Mouse (Mus musculus) spleen, postnatal 4 days (tissue): ENCODE results near the gene Zfp575.
"Not testable (repeated sequence)": the region's sequence is repeated elsewhere in the genome, so short reads cannot be mapped to it uniquely, and the experiment has no call there.

Experiments used
- DNase-seq, 2 experiments: peaks; one replicate each; pipeline ENCODE4 v3.0.0; 2022; ENCODE audit warnings: low spot score in 2 of 2

Gene Zfp575

DNA sequence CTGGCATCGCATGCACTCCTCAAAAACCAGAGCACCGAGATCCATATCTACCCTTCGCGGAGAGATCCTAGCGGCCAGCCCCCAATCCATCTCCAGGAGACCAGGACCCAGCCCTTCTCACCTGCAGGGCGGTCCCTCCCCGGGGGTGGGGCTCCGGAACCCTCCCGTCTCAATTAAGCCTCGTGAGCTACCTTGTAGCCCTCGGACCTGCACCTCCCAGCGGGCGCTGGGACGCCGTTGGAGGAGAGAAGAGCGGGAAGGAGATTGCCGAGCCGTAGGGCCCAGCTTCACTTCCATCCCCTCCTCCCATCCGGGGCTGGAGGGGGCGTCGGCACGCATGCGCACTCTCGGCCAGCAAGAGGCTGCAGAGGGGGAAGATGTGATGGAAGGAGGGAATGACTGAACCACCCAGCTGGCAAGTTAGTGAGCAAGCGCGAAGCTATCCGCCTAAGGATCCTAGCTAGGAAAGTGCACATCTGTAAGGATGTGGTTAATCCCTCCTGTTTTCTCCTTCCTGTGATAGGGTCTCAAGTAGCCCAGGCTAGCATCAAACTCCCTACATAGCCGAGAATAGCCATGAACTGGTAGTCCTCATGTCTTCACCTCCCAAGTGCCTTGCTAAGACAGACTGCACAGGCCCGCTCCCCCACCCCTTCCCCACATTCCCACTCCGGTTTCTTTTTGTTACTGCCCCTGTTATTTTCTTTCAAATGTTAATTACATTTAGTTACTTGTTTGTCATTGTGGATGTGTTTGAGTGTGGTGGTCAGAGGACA is at the start of gene Zfp575, which contains the start of gene Ethe1:
Zfp575 (minus strand) TSS at position 312 of the 776 bp plus-strand sequence.
Ethe1 (plus strand) TSS at position 214 of the 776 bp plus-strand sequence.
- DNase-seq = peak in 1 of 2 experiments; percentile 70

DNA sequence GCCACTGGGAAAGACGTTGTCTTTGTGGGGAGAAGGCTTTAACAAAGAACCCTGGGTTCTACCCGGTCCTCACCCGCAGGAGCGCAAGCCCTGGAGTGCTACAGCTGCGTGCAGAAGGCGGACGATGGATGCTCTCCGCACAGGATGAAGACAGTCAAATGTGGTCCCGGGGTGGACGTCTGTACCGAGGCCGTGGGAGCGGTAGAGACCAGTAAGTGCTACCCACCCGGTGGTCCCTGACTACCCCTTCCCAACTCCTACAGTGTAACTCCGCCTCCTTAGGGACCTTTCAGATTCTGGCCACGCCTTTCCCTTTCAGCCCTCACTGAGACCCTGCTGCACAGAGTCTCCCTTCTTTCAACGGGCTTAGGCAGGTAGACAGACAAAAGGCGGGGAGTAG is 49.6 kb upstream of the Zfp575 start:
- DNase-seq = no peak

DNA sequence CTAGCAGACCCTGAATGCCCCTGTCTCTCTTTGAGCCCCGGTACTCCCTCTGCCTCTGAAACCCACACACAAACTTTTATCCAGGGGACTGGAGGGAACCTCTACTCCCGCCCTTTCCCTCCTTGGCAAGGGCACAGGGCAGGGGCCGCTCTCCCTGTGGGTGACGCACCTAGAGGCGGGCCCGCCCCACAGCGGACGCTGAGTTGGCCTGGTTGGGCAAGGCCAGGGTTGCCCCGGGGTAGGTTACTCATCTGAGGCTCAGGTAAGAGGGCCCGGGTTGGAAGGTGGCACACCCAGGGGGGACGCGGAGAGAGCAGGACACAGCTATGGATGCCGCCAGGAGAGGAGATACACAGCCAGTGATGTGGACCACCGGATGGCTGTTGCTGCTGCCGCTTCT is 48.8 kb upstream of the Zfp575 start, which contains the start of gene Lypd3:
Lypd3 (plus strand) TSS at position 287 of the 400 bp plus-strand sequence.
- DNase-seq = no peak

DNA sequence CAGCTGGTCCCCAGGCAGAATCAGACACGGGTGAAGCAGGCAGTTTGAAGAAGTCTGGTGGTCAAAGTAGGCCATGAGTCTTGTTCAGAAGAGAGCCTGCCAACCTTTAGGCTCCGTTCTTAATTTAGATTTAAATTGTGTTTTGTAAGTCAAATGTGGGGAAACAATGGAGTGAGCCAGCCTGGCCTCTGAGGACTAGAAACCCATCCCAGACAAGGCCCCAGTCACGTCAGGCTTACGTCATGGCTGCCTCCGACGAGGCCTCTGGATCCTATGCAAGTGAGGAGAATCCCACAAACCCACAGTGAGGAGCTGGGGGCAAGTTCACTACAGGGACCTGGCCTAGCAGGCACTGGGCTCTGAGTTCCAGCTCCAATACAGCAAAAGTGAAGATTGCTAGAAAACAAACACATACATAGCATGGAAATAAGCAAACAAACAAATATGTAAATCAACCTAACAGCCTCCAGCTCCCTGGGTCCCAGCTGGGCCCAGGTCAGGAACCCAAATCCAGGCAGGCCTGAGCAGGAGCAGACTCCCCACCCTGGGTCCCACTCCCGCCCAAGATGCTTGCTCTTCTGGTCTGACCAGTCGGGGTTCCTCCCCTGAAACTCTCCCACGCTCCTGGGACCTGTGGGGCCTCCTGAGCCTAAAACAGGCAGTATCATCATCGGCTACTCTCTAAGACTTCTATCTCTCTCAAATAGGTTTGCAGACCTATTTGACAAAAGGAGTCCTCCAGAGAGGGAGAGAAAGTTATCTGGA is 42.9 kb upstream of the Zfp575 start:
- DNase-seq = no peak

DNA sequence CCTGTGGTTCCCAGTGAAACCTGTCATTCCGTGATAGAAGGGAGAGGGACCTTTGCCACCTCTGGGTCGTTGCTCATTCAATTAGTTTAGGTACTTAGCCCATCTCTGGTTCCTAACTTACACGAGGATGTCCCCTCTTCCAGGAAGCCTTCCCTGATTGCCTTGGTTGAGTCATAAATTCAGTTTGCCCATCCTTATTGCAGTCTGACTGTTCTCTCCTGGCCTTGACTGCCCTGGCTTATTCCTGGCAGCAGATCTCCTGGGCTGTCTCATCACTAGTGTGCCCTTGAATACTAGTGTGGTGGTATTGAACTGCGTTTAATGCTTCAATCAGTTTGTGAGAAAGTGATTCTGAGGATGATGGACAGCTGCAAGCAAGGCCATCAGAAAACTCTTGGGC is 42.2 kb upstream of the Zfp575 start:
- no peak for DNase-seq

DNA sequence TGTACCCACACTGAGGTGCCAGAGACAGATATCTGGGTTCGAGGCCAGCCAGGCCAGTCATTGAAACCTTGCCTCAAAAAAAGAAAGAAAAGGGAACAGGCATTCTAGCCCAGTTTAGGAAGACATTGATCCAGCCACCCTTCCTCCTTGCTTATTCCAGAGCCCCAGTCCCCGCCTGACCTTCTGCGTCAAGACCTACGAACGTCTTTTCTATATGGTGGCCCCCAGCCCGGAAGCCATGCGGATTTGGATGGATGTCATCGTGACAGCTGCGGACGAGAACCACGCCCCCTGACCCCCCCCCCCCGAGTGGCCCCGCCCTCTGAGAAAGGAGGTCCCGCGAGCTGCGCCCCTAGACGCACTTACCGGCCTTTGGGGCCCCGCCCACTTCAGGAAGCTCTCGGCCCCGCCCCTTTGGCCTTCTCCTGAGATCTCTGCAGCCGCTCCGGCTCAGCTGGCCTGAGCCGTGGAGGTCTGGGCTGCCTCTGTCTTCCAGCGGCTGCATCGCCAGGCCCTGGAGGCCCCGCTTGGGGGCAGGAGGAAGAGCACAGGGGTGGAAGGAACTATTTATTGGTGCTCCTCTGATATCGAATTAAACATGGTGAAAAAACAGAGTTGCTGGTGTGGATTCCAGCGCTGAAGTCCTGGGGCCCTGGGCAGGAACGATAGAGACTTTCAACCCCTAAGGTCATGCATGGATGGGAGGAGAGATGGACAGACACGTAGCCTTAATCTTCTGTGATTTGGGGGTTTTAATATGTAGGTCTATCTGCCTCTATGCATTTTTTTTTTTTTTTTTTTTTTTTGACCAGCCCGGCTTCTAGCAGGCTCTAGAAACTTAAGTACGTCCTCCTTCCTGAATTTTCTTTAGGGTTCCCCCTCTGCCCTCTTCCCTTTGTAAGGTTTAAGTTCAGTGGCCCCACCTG is 41.5 kb upstream of the Zfp575 start:
- DNase-seq = peak; percentile 84 to 88

DNA sequence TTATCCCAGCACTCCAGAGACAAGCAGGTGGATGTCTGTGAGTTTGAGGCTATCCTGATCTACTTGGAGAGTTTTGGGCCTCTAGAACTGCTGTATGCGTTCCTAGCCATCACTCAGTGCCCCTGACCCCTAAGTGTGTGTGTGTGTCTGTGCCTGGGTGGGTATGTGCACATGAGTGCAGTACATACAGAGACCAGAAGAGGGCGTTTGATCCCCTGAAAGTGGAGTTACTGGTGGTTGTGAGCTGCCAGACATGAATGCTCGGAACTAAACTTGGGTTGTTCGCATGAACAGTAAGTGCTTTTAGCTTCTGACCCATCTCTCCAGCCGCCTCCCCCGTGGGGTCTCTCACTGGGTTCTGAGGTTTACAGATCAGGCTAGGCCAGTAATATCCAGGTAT is 35.5 kb upstream of the Zfp575 start:
- no peak for DNase-seq

DNA sequence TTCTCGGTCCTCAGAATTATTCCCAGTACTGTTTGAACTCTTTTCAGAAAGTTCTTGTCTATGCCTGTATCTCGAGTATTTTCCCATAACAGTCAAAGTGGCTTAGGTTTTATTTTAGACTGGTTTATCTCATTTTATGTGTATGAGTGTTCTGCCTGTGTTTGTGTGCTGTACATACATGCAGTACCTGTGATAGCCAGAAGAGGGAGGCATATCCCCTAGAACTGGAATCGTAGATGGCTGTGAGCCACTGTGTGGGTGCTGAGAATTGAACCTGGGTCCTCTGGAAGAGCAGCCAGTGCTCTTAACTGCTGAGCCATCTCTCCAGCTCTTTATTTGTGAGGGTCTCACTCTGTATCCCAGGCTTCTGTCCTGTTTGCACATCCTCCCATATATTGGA is 33.8 kb upstream of the Zfp575 start:
- no peak for DNase-seq

DNA sequence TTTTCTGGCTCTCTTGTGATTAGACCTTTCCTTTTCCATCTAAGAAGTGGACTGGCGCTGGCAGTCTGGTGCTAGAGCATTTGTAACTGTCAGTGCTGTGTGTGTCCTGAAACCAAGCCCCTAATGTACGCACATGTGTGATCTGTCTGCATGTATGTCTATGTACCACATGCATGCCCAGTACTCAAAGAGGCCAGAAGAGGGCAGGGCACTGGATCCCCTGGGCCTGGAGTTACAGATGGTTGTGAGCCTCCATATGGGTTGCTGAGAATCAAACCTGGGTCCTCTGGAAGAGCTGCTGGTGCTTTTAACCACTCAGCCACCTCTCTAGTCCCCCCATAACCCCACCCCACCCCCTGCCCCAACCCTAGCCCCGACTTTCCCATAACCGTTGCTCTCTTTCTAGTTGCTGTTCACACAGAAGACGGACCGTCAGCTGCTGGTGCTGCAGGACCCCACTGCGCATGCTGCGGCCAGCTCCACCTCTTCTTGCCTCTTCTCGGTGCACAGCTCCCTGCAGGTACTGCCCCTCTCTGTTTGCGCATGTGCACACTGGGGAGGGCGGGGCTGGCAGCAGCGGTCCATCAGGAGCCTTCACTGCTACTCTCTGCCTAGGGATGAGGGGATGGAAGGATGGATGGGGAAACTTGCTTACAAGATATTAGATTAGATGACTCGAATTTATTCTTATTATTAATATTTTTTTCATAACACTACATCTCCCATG is 32.4 kb upstream of the Zfp575 start:
- no peak for DNase-seq

DNA sequence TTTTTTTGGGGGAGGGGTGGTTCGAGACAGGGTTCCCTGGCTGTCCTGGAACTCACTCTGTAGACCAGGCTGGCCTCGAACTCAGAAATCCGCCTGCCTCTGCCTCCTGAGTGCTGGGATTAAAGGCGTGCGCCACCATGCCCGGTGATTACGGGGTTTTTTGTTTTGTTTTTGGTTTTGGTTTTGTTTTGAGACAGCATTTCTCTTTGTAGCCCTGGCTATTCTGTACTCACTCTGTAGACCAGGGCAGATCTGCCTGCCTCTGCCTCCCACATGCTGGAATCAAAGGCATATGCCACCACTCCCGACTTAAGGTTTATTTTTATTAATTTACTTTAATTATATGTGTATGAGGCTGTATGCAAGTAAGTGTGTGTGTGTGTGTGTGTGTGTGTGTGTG is 30.9 kb upstream of the Zfp575 start:
- not testable (repeated sequence) for DNase-seq

DNA sequence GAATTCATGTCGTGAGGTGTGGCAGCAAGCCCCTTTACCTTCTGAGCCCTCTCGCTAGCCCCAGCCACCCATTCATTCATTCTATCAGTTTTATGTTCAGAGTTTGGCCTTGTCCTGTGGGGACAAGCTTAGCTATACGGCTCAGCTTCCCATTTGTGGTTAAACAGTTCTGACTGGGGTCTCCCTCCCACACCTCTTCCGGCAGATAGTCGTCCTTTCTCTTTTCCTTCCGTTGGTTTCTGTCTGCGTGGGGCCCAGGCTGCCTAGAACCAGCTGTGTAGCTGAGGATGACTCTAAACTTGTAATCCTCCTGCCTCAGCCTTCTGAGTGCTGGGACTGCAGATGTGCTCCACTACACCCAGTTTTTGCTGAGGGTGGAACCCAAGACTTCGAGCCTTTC is 30.3 kb upstream of the Zfp575 start:
- no peak for DNase-seq

DNA sequence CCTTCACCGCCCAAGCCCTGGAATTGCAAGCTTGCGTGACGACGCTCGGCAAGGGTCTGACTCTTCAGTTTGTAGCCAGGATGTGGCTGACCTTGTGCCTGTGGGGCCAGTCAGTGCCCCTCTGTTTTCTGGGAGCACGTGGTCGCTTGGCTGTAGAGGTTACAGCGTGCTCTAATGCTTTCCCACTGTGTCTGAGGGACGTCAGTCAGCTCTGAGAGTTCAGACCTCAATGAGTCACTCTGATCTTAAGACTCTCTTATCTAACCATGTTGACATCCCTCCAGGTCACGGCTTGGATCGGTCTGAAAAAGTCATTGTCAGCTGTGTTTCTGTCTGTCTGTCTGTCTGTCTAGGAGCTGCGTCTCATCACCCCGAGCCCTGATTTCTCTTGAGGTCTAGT is 27.4 kb upstream of the Zfp575 start:
- no peak for DNase-seq

DNA sequence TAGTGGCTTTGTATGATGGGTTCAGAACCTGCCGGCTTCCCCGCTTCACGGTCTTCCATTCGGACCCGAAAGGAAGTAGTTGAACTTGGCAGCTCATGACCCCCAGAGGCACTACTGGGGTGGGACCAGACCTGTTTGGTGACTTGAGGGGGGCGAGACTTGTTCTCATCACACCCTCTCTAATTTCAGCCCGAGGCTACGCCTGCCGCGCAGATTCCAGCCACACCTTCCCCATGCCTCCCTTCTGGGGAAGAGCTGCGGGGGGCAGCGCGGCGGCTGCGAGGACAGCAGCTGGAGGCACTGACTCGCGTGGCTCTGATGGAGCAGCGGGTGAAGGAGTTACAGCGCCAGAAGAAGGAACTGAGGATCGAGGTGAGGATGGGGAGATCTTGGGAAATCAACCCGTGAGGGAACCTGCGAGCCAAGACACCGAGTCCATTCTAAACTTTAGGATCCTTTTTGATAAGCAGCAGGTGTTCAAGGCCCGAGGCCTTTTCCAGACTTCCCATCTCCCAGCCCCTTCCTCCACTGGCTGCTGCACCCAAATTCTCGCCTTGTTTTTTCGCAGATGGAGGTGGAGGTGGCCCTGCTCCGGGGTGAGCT is 25.0 kb upstream of the Zfp575 start:
- DNase-seq = no peak

DNA sequence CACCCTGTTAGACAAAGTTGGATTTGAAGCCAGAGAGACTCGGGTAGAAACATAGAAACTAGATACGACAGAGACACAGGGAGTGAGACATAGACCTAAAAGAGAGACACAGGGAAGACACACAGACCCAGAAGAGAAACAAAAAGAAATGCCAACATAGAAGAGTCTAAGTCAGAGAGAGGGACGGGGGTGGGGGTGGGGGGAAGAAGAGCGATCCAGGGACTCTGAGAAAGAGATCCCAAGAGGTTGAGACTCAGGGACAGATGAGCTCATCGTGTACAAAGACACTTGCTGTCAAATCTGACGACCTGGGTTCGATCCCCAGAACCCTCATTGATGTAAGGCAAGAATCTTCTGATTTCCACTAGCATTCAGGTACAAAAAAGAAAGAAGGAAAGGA is 24.3 kb upstream of the Zfp575 start:
- DNase-seq = no peak

DNA sequence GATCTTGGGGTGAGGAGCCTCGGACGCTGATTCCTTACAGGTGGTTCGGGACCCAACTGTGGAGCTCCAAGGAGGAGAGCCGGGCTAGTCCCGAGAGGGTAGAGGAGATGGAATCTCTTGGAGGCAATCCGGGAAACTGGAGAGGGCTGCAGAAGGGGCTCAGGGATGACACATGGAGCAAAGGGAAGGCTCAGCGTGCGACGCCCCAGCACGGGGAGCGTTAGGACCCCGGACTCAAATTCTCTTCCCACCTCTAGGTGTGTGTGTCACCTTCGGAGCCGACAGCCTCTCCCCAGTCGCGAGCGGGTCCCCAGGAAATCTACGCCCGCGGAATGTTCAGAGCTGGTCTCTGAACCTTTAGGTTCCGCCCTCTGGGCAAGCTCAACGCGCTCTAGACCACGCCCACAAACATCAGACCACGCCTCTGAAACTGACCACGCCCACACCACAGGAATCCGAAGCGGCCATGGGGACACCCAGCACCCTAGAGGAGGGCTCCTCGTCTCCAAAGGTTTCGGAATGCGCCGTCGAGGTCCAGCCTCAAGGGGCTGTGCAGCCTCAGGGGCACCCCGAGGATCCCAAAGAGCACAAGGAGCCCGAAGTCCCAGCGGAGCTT is 23.5 kb upstream of the Zfp575 start:
- peak; percentile 95 to 97 for DNase-seq

DNA sequence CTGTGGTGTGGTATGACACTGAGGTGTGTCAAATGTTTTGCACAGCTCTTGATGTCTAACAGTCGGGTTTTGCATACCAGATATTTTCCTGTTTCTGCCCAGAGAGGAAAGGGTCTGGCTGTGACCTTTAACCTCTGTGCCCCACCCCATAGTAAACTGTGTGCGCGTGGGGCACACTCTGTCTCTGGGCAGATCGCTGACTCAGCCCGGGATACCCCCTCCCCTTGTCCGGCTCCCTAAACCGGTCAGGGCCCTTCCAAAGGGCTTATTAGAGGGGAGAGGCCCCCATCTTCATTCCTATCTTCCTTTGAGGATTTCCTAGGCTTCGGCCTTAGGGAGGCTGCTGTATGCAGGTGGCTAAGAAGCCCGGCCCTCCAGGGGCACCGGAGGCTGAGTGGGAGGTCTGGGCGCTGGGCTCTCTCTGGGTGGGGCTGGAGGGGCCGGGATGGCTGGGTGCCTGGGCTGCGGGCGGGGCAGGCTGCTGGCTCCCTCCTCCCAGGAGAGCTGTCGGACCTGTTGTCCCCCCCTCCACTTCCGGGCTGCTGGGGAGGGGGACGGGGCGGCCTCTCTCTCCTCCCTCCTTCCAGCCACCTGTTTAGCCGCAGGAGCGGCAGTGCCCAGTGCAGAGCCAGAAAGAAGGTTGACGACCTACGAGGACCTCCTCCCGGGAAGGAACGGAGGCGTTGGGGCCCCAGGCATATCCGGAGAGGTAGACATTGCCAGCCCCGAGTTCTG is 22.9 kb upstream of the Zfp575 start, which contains the start of gene Phldb3:
Phldb3 (plus strand) TSS at position 620 of the 735 bp plus-strand sequence.
- DNase-seq = peak; percentile 47 to 79

DNA sequence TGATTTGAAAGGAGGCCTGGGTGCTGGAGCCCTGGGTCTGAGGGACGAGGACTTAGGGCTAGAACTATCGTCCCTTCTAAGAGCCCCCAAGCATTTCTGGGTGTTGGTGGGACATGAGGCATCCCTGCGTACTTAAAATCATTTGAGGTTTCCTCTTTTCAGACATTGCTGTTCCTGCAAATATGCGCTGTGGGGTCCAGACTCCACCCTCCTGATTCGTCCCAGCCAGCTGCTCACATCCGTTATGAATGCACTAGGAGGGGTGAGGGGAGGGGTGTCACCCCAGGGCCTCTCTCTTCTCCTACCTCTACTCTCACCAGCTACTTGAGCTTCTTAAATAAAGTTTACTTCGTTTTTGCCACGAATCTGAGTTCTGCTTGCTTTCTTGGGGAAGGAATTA is 21.1 kb upstream of the Zfp575 start:
- DNase-seq = no peak

DNA sequence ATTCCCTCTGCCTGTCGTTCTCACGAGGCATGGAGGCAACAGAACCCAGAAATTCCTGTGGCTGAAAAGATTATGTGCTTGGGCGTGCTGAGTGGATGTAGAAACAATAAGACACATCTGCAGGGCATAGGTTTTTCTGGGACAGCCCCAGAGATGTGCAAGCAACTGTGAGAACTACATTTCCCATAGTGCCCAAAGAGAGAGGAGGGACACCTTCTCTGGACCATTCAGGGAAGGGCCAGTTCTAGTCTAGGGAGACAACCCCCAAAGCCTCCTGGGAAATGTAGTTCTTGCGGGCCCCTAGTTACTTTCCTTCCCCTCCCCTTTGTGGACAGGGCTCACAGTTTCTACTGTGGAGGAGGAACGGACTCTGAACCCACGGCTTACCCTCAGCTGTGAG is 20.6 kb upstream of the Zfp575 start:
- peak in 1 of 2 experiments; percentile 64 for DNase-seq

DNA sequence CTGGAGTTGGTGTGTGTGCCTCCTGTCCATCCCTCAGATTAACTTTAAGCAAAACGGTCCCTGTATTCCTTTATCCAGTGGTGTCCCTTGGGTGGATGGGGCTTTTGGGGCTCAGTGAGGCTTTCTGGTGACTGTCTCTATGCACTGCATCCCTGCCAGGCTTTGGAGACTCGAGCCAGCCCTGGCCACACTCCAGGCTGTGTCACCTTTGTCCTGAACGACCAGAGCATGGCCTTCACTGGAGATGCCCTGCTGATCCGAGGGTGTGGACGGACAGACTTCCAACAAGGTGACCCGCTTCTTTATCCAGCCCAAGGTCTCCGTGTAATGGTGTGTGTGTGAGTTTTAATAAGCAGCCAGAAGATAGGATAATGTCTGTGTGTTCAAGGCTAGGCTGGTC is 18.6 kb upstream of the Zfp575 start:
- no peak for DNase-seq

DNA sequence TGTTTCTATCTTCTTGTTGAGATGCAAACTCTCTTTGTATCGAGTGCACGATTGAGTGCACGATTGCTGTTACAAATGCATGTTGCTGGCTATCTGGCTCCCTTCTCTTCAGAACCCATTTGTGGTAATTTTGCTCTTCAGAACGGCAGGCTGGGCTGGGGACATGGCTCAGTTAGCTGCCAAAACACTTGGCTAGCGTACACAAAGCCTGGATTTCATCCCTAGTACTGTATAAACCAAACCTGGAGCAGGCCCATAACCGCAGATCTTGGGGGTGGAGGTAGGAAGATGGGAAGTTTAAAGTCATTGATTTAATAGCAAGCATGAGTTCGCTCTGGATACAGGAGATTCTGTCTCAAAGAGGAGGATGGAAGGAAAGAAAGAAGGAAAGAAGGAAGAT is 18.1 kb upstream of the Zfp575 start:
- no peak for DNase-seq
